Mouse (Mus musculus) urinary bladder, adult 18-20 months (tissue): Measurements from ENCODE around the gene Stx19.
A peak's percentile ranks its signal among the peaks of the same experiment; 100 is the strongest.

Experiments used
- DNase-seq, 2 experiments: peaks; one replicate each; pipeline ENCODE4 v3.0.0; 2022; ENCODE audit warnings: low spot score in 2 of 2, mixed read lengths in 2 of 2

Gene Stx19

DNA sequence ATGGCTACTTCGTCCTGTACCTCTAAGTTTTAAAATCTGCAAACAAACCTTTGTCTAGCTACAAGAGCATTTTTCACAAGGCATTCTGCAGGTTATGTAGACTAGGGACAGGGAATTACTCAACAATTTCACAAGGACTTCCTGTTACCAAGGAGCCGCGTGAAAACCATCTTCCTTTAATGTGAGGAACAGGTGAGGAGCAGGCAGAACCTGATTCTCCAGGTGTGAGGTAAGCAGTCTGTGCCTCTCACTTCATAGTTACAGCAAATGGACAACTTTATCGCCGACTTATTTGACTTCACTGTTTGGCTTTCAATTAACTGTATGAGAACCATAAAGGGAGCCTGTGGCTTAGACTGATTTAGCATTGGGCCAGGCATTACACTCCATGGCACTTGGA is at the start of gene Stx19:
TSS of gene Stx19 (plus strand) at position 186 of the 400 bp plus-strand sequence.
- peak; percentile 21 to 53 for DNase-seq

DNA sequence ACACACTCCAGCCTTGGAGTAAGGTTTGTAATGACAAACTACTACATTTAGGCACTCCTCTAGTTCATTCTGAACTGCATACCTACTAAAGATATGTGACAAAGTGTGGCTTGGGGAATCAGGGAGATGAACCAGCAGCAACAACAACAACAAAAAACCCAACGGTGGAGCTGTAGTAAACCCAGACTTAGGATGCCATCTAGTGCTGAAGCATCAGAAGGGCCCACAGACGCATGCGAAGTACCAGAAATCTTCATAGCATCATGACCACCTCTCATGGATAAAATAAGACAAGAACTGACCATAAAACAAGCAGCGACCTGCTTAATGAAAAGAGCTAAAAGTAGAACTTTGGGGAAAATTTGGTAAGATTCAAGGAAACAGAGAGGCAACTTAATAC is 41.0 kb upstream of the Stx19 start:
- DNase-seq, result no peak

DNA sequence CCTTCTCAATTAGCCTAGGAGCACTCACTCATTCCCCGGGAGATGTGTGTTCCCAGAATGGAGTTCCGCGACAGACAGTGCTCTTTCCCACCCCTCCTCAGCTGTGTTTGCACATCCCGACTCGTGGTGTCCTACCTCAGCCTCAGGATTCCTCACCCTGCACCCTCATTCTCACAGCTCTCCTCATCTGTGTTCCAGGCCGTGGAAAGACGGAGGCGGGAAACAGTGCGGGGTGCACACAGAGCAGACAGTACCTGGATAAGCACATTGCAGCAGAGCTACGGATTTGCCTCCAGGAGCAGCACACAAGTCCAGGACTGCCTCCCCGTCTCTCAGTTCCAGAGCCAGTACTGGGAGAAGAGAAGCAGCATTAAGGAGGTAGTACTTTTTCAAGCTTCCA is 38.4 kb upstream of the Stx19 start:
- no peak for DNase-seq

DNA sequence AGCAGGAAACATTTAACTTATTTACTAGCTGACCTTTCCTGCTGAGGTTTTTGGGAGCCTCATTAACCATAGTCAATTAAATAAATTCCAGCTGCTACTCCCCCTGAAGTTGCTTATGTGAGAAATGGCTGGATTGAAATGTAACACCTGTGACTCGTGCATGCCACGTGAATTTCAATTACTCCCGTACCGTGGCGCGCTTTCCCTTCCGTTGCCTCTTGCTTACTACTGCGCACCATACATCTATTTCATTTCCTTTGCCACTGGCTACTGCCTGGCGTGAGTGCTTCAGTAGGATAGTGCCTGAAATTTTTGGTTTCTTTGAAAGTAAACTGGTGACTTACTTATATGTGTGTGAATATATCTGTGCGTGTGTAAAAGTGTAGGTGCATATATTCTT is 36.2 kb upstream of the Stx19 start:
- DNase-seq, result no peak

DNA sequence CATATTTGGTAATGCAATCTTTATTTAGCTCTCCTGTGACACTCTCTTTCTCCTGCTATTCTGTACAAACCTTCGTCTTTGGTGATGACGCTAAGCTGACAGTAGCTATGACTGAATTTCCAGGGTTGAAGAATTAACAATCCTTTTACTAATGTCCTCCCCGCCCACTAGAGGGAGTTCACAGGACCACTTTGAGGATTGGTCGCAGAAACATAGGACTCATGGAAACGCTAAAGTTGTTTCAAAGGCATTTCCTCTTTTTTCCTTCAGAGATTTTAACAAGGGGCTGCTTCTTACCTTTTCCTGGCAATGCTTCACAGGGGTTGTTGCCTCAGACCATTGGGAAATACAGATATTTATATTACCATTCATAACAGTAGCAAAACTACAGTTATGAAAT is 32.2 kb upstream of the Stx19 start:
- no peak for DNase-seq

DNA sequence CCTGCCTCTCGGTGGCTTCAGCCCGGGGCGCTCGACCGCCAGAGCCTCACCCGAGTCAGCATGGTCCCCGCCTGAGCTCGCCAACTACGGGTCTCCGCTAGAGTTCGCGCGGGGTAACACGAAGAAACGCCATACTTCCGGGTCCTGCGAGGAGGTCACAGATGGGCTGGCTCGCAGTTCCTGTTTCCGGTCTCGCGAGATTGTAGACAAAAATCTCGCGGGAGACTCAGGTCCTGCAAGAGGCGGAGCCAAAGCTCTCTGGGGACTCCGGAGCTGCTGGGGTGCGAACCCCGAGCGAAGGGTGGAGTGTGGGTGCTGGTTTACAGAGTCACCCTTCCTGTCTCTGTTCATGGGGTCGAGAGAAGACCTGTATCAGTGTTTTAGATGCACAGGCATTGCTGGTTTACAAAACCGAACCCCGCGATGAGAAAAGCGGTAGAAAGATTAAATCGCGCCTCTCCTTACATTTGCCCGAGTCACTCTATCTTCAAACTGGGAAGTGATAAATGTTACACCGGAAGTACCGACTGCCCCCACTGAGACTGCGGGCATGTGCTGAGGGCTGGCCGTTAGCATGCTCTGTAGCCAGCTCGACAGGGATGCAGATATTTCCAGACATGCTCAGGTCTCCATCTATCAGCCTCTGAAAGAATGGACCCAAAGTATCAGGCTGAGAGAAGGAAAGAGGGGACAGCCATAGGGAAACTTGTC is 27.7 kb upstream of the Stx19 start, which contains the start of gene Nsun3:
TSS of gene Nsun3 (minus strand) at position 198 of the 711 bp plus-strand sequence.
- DNase-seq, result peak; percentile 67 to 90

DNA sequence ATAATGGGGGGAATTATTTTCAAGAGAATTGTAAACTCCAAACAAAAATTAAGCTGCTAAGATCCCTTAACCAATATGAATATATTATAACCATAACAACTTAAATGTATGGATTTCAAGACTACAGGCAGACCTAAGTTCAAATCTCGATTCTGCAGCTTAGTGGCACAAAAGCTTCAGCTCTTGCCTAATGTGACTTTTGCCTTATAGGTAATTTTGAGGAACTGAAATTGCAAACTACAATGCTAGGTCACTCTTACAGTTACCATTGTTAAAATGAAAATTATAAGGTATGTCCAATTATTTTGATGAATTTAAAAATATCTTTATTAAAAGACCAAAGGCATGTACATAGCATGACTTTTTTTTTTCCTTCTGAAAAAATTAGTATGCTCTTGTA is 17.9 kb upstream of the Stx19 start:
- DNase-seq, result no peak

DNA sequence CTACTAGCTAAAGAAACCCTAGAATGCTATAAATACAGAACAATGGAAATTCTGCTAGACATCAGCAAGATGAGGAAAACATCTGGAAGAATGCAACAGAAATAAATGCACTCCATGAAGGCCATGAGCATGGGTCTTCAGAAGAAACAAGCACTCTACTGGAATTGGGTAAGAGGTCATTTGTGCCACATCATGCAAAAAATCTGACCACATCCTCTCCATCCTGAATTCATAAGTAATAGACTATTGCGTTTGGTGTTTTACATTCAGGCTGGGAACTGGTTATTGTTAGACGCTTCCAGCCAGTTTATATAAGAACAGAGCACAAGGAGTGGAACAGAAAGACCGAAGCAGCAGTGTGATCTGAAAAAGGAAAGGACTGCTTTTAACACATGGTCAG is 15.7 kb upstream of the Stx19 start:
- DNase-seq, result no peak

DNA sequence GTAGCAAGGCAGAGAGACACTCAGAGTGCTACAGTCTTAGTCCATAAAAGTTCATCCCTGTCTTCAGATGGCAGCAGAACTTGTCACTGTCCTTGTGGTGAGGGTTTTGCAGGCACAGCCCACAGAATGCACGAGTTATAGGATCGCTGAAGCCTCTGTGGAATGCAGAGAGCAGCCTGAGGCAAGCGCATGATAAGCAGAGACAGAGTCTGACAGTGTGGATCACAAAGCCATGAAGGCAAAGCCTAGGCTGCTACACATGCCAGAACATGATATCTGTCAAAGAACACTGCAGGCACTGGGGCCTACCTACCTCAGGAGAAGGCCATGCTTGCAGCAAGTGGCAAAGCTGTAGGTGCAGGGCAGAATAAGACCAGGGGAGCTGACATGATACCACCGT is 15.1 kb upstream of the Stx19 start:
- DNase-seq, result no peak

DNA sequence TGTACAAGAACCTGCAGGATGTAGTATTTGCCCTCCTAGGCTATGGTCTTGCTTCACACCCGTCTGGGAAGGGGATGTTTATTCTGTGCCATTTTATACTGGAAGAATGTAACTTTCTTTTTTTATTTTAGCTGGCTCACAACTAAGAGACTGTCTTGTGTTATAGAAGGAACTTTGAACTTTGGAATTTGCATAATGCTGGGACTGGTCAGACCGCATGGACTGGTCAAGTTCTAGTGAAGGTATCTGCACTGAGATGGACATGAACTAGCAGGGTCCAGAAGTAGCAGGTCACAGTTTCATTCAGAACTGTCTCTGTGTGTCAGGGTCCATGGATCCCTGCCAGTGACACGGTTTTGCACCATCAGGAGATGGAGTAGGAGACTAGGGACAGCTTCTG is 14.6 kb upstream of the Stx19 start:
- no peak for DNase-seq

DNA sequence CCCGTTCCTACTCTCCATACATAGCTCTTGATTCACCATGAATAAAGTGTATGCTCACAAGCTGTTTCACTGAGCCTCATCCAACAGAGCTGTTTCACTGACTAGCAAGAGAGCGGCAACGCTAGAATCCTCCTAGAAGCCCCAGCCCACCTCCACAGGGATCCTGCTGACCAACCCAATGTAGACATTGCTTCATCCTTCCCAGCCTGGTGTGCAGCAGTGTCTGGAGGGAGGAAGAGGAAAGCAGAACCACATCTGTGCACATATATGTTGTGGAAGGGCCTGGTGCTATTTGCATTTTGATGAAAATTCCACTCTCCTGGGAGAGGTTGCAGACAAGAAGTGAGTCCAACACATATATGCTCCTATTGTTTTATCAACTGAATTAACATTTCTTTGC is 9.9 kb upstream of the Stx19 start:
- DNase-seq, result no peak

DNA sequence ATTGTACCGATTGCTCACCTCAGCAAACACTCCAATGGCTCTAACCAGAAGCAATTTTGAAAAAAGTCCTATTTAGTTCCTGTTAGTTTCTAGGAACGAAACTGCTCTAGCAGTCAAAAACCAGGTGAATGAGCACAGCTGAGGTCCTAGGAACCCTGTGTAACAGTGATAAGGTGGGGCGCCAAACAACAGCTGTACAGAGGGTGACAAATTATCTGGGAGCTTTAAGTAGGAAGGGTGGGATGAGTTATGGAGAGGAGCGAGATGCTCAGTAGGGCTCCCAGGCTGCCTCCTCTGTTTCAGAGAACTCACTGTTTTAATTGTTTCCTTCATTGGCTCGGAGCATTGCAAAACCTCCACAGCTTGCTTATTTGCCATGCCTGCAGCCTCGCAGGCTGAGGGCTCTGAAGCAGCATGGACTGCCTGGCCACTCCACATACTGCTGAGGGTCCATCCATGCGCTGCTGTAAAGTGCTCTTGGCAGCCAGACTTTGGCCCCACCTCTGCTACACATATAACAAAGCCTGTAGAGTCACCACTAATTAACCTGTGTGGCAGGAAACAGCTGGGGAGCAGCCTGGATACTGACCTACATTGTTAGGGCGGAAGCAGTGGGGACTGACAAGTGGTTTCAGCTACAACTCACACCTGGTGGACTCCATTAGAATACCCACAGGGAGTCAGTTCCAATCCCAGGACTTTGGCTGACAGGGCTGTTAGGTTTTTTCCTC is 7.1 kb upstream of the Stx19 start:
- DNase-seq, result no peak

DNA sequence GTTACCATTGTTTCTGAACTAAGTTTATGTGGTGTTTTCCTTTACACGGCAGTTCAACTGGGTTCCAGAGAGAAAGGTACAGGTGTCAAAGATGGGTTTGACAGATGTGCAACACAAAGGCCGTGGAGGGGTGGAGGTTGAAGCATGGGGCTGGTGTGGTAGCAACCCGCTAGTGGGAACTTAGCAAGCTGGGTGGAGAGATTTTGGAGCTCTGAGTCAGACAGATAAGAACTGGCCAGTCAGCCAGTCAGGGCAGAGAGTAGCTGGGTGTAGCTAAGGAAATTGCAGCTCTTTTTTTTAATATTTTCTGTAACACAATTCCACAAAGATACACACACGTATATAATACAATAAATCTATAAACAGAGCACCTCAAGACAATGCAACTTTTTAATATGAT is 3.6 kb upstream of the Stx19 start:
- no peak for DNase-seq

DNA sequence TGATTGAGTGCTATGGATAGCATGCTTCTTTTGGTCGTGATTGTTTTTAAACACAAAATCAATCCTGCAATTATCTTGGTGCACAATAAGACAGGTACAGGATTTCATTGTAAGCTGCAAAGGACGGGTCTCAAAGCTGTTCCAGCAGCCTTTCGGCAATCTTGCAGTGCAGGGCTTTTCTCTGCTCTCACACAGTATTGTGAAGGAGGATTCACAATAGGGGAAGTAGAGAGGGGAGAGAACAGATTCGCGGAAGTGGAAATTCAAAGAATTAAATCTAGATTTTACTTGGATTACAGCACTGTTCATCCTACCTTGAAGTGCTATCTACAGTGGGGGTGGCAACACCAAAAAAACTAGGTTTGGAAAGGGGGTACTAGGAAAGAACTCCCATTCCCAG is 686 bp upstream of the Stx19 start:
- DNase-seq, result no peak

DNA sequence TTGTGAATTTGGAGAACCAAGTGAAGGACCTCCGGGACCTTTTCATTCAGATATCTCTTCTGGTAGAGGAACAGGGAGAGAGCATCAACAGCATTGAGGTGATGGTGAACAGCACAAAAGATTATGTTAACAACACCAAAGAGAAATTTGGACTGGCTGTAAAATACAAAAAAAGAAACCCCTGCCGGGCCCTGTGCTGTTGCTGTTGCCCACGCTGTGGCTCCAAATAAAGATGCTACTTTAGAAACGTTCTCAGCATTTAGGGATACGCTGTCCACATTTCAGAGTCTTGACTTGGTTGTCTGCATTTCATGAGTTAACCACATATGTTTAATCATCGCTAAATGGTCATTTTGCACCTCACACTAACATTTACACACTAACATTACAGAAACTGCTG is 8.0 kb downstream of the Stx19 start:
- DNase-seq, result no peak

DNA sequence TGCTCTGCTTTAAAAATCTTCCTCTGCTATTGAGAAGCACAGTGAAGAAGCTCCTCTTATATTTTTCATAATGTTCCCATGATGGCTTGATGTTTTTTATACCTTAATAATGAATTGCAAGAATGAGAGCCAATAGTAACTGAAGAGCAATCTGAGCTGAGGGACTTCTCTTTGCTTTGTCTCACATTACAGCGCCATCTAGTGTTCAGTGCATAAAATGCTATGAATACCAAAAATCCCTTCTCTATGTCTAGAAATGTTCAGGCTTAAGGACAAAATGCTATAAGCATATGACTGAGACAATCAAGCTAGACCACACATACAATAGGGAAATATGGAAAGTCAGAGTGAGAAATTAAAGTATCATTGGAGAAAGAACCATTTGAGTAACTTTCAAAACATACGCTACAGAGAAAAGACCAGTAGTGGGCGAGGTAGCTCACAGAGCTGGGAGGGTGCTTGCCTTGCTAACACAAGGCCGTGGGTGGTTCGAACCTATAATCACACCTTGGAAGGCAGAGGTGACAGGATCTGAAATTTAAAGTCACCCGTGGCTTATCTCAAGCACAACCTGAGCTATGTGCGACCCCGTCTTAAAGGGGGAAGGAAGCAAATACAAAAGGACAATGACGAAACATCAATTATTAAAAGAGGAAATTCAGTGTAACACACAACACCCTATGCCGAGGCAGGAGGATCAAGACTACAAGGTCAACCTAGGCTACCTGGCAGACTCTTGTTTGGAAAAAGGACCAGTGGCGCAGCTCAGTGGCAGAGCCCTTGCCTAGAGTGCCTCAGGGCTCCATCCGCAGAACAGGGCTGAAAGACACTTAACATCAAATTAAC is 11.9 kb downstream of the Stx19 start:
- DNase-seq, result no peak

DNA sequence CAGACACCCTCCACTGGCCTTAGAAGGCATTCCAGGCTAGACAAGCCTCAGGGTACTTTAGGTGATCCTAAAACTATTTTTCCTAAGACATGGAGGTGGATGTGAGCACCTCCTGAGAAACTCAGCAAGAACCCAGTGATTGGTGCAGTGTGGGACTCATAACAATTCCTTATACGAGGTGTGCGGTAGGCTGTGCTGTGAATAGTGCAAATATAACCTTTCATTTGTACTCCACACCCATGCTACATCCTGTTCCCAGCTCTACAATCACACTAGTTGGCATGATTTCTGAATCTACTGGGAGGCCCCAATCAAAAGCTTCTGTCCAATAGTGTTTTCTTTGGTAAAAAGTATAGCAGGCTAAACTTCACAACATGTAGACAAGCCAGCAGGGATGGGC is 17.6 kb downstream of the Stx19 start:
- DNase-seq, result no peak

DNA sequence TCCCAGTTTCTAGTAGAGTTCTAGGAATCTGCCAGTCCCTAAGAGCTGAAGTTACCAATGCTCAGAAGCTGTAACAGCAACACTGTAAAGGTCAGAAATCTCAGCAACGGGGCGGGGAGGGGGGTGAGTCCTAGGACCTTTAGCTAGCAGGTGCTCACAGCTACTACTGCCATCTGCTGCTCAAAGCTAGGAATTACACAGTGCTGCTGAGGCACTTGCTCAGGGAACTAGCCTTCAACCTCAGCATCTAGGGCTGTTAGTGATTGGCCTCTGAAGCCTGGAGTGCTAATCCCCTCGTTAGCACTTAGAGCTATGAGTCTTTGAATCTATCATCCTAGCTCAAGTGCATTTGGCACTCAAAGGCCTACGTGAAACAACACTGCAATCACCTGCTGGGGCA is 18.0 kb downstream of the Stx19 start:
- DNase-seq, result no peak

DNA sequence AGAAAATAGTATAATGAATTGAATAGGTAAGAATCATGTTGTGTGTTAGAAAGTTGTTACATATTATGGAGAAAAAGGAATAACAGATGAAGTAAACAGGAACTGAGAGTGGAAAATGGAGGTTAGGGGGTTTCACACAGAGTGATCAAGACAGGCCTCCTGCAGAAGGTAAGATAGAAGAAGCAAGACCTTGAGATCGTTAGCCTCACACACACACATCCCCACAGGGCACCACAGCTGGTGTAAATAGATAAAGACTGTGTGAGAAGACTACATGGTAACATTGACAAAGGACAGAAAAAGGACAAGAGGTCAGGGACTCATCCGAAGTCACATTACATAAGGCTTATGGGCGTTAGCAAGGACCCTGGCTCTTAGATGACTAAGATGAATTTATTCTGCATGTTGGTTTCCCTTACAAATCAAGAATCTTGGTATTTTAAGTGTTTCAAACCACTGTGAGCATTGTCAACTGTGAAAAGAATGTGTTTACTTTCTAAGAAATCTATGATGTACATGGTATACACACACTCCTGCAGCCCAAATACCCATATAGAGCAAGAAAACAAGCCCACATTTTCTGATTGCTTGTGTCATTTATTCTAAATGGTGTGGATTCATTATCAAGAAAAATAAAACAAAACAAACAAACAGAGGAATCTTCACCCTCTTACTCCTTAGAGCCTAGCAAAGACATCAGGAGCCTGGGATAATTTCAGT is 19.7 kb downstream of the Stx19 start:
- no peak for DNase-seq

DNA sequence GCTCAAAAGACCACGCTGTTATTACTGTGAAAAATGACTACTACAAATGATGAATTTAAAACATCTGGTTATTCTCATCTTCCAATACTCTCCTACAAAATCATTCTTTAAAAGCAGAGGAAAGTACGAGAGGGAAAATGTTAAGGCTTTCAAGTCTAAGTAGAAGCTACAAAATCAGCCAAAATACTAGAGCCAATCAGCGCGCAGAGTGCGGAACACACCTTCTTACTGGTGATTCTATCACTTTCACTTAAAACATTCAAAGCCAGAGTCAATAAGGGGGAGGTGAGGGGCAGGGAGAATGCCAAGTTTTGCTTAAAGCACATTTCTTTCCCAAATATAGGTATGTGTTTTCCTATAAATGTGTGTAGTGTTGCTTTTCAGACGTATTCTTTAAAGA is 30.9 kb downstream of the Stx19 start:
- no peak for DNase-seq

DNA sequence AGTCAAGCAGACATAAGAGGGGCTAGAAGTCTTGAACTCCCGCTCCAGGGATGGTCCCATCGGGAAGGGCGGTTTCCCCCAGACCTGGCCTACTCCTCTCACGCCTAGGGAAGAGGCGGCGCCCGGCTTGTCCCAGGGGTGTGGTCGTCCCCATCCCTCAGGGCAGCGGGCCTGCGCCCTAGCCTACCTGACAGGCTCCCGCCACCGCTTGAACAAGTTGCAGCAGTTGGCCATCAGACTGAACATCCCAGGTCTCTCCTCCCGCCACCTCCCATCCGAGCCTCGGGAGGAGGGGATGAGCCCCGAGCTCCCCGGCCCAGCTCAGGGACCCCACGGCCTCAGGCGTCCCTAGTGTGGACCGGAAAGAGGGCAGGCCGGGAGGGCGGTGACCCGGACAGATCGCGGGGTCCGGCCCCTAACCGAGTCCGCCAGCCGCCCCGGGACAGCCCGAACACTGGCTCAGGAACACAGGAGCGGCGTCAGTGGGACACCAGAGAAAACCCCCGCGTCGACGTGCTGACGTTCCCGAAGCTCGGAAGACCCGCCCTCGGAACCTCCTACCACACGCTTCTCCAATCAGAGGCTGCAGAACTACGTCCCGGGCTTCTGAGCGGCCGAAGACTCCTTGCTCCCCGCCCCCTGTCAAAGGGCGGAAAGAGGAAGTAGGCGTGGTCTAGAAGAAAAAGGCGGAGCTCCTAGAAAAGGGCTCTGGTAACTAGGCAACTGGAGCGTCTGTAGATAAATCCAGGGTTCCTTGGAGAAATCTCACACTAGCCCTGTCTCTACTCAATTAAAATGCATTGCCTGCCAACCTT is 32.2 kb downstream of the Stx19 start, which contains the start of gene Arl13b:
TSS of gene Arl13b (minus strand) at position 543 of the 815 bp plus-strand sequence.
- DNase-seq, result peak; percentile 80 to 91
